Mouse (Mus musculus) lung, postnatal 4 days (tissue): ENCODE results near the gene Sowaha.

ENCODE experiments used
- DNase-seq, 2 experiments: peaks; one replicate each; pipeline ENCODE4 v3.0.0; 2021

The Sowaha gene

GRCm38 (mm10) chr11:53504376-53504775 is 24.3 kb upstream of the Sowaha start:
- no peak for DNase-seq

- no peak for DNase-seq
Measured at GRCm38 (mm10) chr11:53503738-53504137, 23.7 kb upstream of the Sowaha start.

GRCm38 (mm10) chr11:53502039-53502765 is 22.1 kb upstream of the Sowaha start:
- DNase-seq = no peak

GRCm38 (mm10) chr11:53500569-53500968 is 20.5 kb upstream of the Sowaha start:
- DNase-seq = peak; percentile 67 to 80

GRCm38 (mm10) chr11:53496946-53497345 is 16.9 kb upstream of the Sowaha start:
- DNase-seq = no peak

- no peak for DNase-seq
Measured at GRCm38 (mm10) chr11:53495417-53495816, 15.3 kb upstream of the Sowaha start.

GRCm38 (mm10) chr11:53493243-53493955 is 13.3 kb upstream of the Sowaha start:
- DNase-seq = no peak

GRCm38 (mm10) chr11:53491954-53492401 is 11.9 kb upstream of the Sowaha start:
- no peak for DNase-seq

GRCm38 (mm10) chr11:53489421-53489820 is 9.3 kb upstream of the Sowaha start:
- DNase-seq = no peak

- DNase-seq = no peak
Measured at GRCm38 (mm10) chr11:53489007-53489406, 8.9 kb upstream of the Sowaha start.

GRCm38 (mm10) chr11:53486822-53487594 is 6.9 kb upstream of the Sowaha start:
- DNase-seq = peak in 1 of 2 experiments; percentile 42

- DNase-seq = no peak
Measured at GRCm38 (mm10) chr11:53486351-53486750, 6.3 kb upstream of the Sowaha start.

GRCm38 (mm10) chr11:53485719-53486118 is 5.6 kb upstream of the Sowaha start:
- DNase-seq = no peak

GRCm38 (mm10) chr11:53483159-53483891 is 3.3 kb upstream of the Sowaha start:
- DNase-seq = no peak

GRCm38 (mm10) chr11:53481088-53481730 is 1.1 kb upstream of the Sowaha start:
- DNase-seq = no peak

GRCm38 (mm10) chr11:53479171-53479782 is 797 bp downstream of the Sowaha start:
- DNase-seq = no peak

GRCm38 (mm10) chr11:53478383-53479170 is 1.5 kb downstream of the Sowaha start:
- no peak for DNase-seq

- DNase-seq = no peak
Measured at GRCm38 (mm10) chr11:53477833-53478232, 2.2 kb downstream of the Sowaha start.

GRCm38 (mm10) chr11:53475620-53476019 is 4.5 kb downstream of the Sowaha start:
- no peak for DNase-seq

- no peak for DNase-seq
Measured at GRCm38 (mm10) chr11:53472709-53473108, 7.4 kb downstream of the Sowaha start.
